Mouse (Mus musculus) CH12.LX (cell line): ENCODE measurements around the gene Katnbl1. TPM values are rescaled to one million over a fixed set of nuclear protein-coding genes. Genes with fewer than 3 reads are reported as not detected.
"Not testable (repeated sequence)": the region's sequence is repeated elsewhere in the genome, so short reads cannot be mapped to it uniquely, and the experiment has no call there.

ENCODE experiments used
- DNase-seq: peaks from one replicate; pipeline ENCODE4 v3.0.0-alpha.2; 2013; ENCODE audit errors: extremely low read depth
- H3K27ac ChIP-seq: 2 replicates; pipeline ENCODE4 v1.5.1; 2012; ENCODE audit warnings: low read depth, mild to moderate bottlenecking, control low read depth, moderate library complexity; ENCODE audit not compliant: insufficient read depth
- H3K27me3 ChIP-seq: replicated peaks from 2 replicates; pipeline ENCODE3; 2012; ENCODE audit warnings: inconsistent platforms
- H3K36me3 ChIP-seq, 2 experiments: replicated peaks in 1 of 2; 2 replicates each; pipeline versions ENCODE3 to v1.6.1; 2012; ENCODE audit warnings: inconsistent platforms in 1 of 2, low read length in 1 of 2, mild to moderate bottlenecking in 1 of 2, mixed read lengths in 1 of 2, moderate library complexity in 1 of 2; ENCODE audit not compliant: control insufficient read depth in 1 of 2, insufficient read depth in 1 of 2
- H3K4me1 ChIP-seq, 2 experiments: 2 replicates each; pipeline ENCODE4 v1.6.1; 2012; ENCODE audit warnings: inconsistent platforms in 1 of 2, moderate library complexity in 1 of 2; ENCODE audit not compliant: insufficient read depth in 2 of 2, control insufficient read depth in 1 of 2
- H3K4me2 ChIP-seq: 2 replicates; pipeline ENCODE4 v1.6.1; 2012; ENCODE audit warnings: low read depth, mild to moderate bottlenecking, control low read depth; ENCODE audit not compliant: poor library complexity, insufficient read depth, severe bottlenecking
- H3K4me3 ChIP-seq, 3 experiments: fragments of 150-350 bp in 1 of 3; sonication (generic) in 1 of 3; replicated peaks in 1 of 3; 2 replicates each; pipeline versions ENCODE3 to v1.5.1; 2011 to 2012; ENCODE audit warnings: low read depth in 2 of 3, low read length in 2 of 3, mild to moderate bottlenecking in 2 of 3, moderate library complexity in 2 of 3, control low read depth in 1 of 3, improper control_type of control experiment in 1 of 3, inconsistent platforms in 1 of 3, mixed read lengths in 1 of 3; ENCODE audit not compliant: poor library complexity in 1 of 3
- H3K79me2 ChIP-seq: replicated peaks from 2 replicates; pipeline ENCODE4 v1.6.1; 2012; ENCODE audit warnings: mild to moderate bottlenecking, moderate library complexity; ENCODE audit not compliant: control insufficient read depth, poor library complexity, insufficient read depth, severe bottlenecking; ENCODE audit errors: extremely low read depth
- H3K9ac ChIP-seq: 2 replicates; pipeline ENCODE4 v1.6.1; 2012; ENCODE audit warnings: low read depth, mild to moderate bottlenecking, control low read depth, moderate library complexity; ENCODE audit not compliant: insufficient read depth
- H3K9me3 ChIP-seq: replicated peaks from 2 replicates; pipeline ENCODE3; 2012; ENCODE audit warnings: low read length, inconsistent platforms, mixed read lengths
- CHD1 ChIP-seq: IDR thresholded peaks from 2 replicates; pipeline ENCODE4 v1.6.1; 2012; ENCODE audit warnings: low read depth, low read length, improper control_type of control experiment, inconsistent platforms
- CTCF ChIP-seq, 2 experiments: IDR thresholded peaks in 1 of 2; conservative IDR thresholded peaks in 1 of 2; 2 replicates each; pipeline ENCODE4 v1.5.1; 2011 to 2012; ENCODE audit warnings: low read depth in 2 of 2, low read length in 2 of 2, improper control_type of control experiment in 1 of 2, inconsistent platforms in 1 of 2, mild to moderate bottlenecking in 1 of 2, moderate library complexity in 1 of 2
- ELF1 ChIP-seq: IDR thresholded peaks from 2 replicates; pipeline ENCODE4 v1.6.1; 2014; ENCODE audit warnings: low read depth, mild to moderate bottlenecking, inconsistent platforms, low read length, improper control_type of control experiment
- ETS1 ChIP-seq: conservative IDR thresholded peaks from 2 replicates; pipeline ENCODE4 v1.6.1; 2012; ENCODE audit warnings: low read depth, mild to moderate bottlenecking, inconsistent platforms, low read length, improper control_type of control experiment, moderate library complexity
- MAX ChIP-seq: IDR thresholded peaks from 2 replicates; pipeline ENCODE4 v1.6.1; 2011; ENCODE audit warnings: low read length, improper control_type of control experiment
- MEF2A ChIP-seq: IDR thresholded peaks from 2 replicates; pipeline ENCODE4 v1.6.1; 2014; ENCODE audit warnings: low read depth, mild to moderate bottlenecking, inconsistent platforms, low read length, improper control_type of control experiment, borderline replicate concordance
- MXI1 ChIP-seq: IDR thresholded peaks from 2 replicates; pipeline ENCODE4 v1.6.1; 2011; ENCODE audit warnings: mild to moderate bottlenecking, low read depth, low read length, improper control_type of control experiment
- NELFE ChIP-seq: IDR thresholded peaks from 2 replicates; pipeline ENCODE4 v1.6.1; 2011; ENCODE audit warnings: low read depth, low read length, improper control_type of control experiment
- NRF1 ChIP-seq: IDR thresholded peaks from 2 replicates; pipeline ENCODE4 v1.6.1; 2014; ENCODE audit warnings: low read depth, mild to moderate bottlenecking, inconsistent platforms, low read length, improper control_type of control experiment, moderate library complexity
- PAX5 ChIP-seq: IDR thresholded peaks from 2 replicates; pipeline ENCODE4 v1.6.1; 2012; ENCODE audit warnings: low read length, inconsistent platforms, mixed read lengths
- POLR2AphosphoS2 ChIP-seq: IDR thresholded peaks from 2 replicates; pipeline ENCODE4 v1.6.1; 2011; ENCODE audit warnings: low read depth, low read length, improper control_type of control experiment
- RAD21 ChIP-seq: IDR thresholded peaks from 2 replicates; pipeline ENCODE4 v1.6.1; 2011; ENCODE audit warnings: low read depth, mild to moderate bottlenecking, low read length, improper control_type of control experiment, moderate library complexity
- SIN3A ChIP-seq: IDR thresholded peaks from 2 replicates; pipeline ENCODE4 v1.6.1; 2012; ENCODE audit warnings: low read length, improper control_type of control experiment, inconsistent platforms
- SMC3 ChIP-seq: IDR thresholded peaks from 2 replicates; pipeline ENCODE4 v1.6.1; 2011; ENCODE audit warnings: low read depth, low read length, improper control_type of control experiment
- TBP ChIP-seq: conservative IDR thresholded peaks from 2 replicates; pipeline ENCODE4 v1.6.1; 2011; ENCODE audit warnings: low read depth, low read length, improper control_type of control experiment
- TCF12 ChIP-seq: IDR thresholded peaks from 2 replicates; pipeline ENCODE4 v1.6.1; 2014; ENCODE audit warnings: low read depth, mild to moderate bottlenecking, inconsistent platforms, low read length, improper control_type of control experiment
- UBTF ChIP-seq: IDR thresholded peaks from 2 replicates; pipeline ENCODE4 v1.6.1; 2012; ENCODE audit warnings: low read depth, mild to moderate bottlenecking, inconsistent platforms, low read length, improper control_type of control experiment, moderate library complexity
- USF2 ChIP-seq: conservative IDR thresholded peaks from 2 replicates; pipeline ENCODE4 v1.6.1; 2011; ENCODE audit warnings: low read depth, low read length, improper control_type of control experiment
- ZNF384 ChIP-seq: IDR thresholded peaks from 2 replicates; pipeline ENCODE4 v1.6.1; 2012; ENCODE audit warnings: low read depth, low read length, improper control_type of control experiment, inconsistent platforms
- dilution Hi-C: fragments of 300-500 bp; cut with MboI; formaldehyde crosslinking; loops from 2 replicates; pipeline ENCODE4 v1.14.3; 2020; ENCODE audit warnings: low sequenced_read_pairs; ENCODE audit not compliant: extremely low pct_unique_long_range_greater_than_20kb, extremely low pct_ligation_motif_present
- in situ Hi-C: fragments of 300-500 bp; cut with MboI; formaldehyde crosslinking; loops from 3 replicates; pipeline ENCODE4 v1.14.3; 2019; ENCODE audit warnings: low sequenced_read_pairs, low pct_ligation_motif_present, low pct_unique_long_range_greater_than_20kb, mixed read lengths
- polyA plus RNA-seq: library from polyadenylated mRNA; unstranded; fragments of >175 nt; gene quantifications from 2 replicates; pipeline ENCODE4 v1.2.1, GENCODE M21; 2012; ENCODE audit warnings: low read depth; ENCODE audit not compliant: insufficient read length
- total RNA-seq, 2 experiments: library from RNA; depleted of rRNA; stranded (reverse); fragments of 300-350 nt in 1 of 2; fragments of >200 nt in 1 of 2; gene quantifications; 2 replicates each; pipeline ENCODE4 v1.2.3; 2012 to 2014

Katnbl1 gene
- total and polyA plus RNA-seq, 3 experiments = 9.7 to 39.8 (median 20.1) TPM

DNA sequence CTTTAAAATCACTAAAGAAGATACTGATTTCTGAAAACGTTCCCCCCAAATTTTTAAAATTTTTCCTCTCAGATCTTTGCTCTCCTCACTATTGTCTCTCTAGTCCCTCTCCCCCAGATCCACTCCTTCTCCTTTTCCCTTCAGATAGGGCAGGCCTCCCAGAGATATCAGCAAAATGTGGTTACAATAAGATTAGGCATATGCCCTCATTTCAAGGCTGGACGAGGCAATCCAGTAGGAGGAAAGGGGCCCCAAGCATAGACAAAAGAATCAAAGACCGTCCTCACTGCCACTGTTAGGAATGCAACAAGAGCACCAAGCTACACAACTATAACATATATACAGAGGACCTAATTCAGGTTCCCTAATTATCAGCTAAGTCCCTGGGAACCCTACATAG lies 46.3 kb downstream of the Katnbl1 start:
- in situ Hi-C loops (no loop called here), dilution Hi-C loops (no loop called here)
- Histone ChIP-seq H3K4me3 (no peak overlapping the region), H3K27me3 (no peaks in the 10 kb centered on the region), H3K27ac (no peak overlapping the region), H3K4me1 (no peaks in the 10 kb centered on the region), H3K9ac (no peak overlapping the region), H3K36me3 (no peaks in the 10 kb centered on the region)
- DNase-seq = no peak
- TF ChIP-seq POLR2AphosphoS2 = no peak
- no peak for TF ChIP-seq MEF2A
- no peak for TF ChIP-seq MAX
- TF ChIP-seq MXI1 = no peak
- TF ChIP-seq NELFE = no peak
- no peak for TF ChIP-seq TCF12
- no peak for TF ChIP-seq TBP
- TF ChIP-seq, all 38 proteins: peak for 0
- Histone ChIP-seq H3K79me2 (no peaks in the 10 kb centered on the region), H3K4me2 (no peak overlapping the region), H3K9me3 (no peaks in the 10 kb centered on the region)

DNA sequence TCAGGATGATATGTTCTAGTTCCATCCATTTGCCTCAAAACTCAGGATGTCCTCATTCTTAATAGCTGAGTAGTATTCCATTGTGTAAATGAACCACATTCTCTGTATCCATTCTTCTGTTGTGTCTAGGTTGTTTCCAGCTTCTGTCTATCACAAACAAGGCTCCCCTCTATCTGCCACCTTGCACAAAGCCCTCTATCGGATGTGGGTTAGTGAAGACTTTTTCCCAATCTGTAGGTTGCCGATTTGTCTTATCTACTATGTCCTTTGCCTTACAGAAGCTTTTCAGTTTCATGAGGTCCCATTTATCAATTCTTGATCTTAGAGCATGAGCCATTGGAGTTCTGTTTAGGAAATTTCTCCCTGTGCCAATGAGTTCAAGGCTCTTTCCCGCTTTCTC lies 49.5 kb downstream of the Katnbl1 start:
- H3K79me2 ChIP-seq, H3K9ac ChIP-seq, H3K9me3 ChIP-seq, H3K36me3 ChIP-seq, H3K4me1 ChIP-seq, H3K4me3 ChIP-seq, in situ Hi-C loops, H3K4me2 ChIP-seq, dilution Hi-C loops, DNase-seq, H3K27ac ChIP-seq, H3K27me3 ChIP-seq: not testable (repeated sequence)

DNA sequence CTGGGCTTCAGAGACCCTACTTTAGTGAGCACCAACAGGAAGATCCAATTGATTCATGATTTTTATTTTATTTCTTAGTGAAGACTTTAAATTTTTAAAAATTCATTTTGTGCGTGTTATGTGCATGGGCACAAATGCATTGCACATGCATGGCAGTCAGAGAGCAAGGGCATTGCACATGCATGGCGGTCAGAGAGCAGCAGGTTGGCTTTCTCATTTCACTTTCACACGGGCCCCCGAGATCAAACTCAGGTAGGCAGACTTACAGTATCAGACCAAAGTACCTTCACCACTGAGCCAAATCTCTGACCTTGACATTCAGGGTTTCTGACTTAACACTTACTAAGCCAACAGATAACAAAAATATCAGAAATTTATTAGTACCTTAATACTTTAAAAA lies 50.7 kb downstream of the Katnbl1 start:
- H3K4me3 ChIP-seq = no peak overlapping the region
- dilution Hi-C loops = no loop called here
- H3K79me2 ChIP-seq = no peaks in the 10 kb centered on the region
- in situ Hi-C loops = no loop called here
- H3K9ac ChIP-seq = no peak overlapping the region
- H3K36me3 ChIP-seq = no peaks in the 10 kb centered on the region
- no peak for DNase-seq
- H3K27ac ChIP-seq = no peak overlapping the region
- peaks cover 0 to 14% of the 10 kb centered on the region in 2 experiments; a peak in 2 of 4 replicates for H3K4me1 ChIP-seq
- H3K27me3 ChIP-seq = no peaks in the 10 kb centered on the region
- H3K4me2 ChIP-seq = no peak overlapping the region; the same call in 1 of the 2 replicates
- H3K9me3 ChIP-seq = no peaks in the 10 kb centered on the region
- TF ChIP-seq MAX (no peak), NRF1 (no peak), UBTF (no peak), CHD1 (no peak), CTCF (conservative IDR thresholded peaks at IDR 0.05 in 1 of 2, IDR thresholded peaks at IDR 0.05 in 1 of 2; ENCODE audit: low read depth in 2 of 2, low read length in 2 of 2) (no peak), TCF12 (no peak), TBP (no peak), ZNF384 (no peak), RAD21 (no peak), MXI1 (no peak), NELFE (no peak), SIN3A (no peak), ETS1 (no peak), PAX5 (no peak), SMC3 (no peak), ELF1 (no peak), USF2 (no peak), MEF2A (no peak)
